Mouse (Mus musculus) c-Kit-positive CD71-negative TER-119-negative erythroid progenitor cells, embryonic 14.5 days (primary cell): ENCODE data around the gene Cul4a.

Experiments used
- DNase-seq: peaks from one replicate; pipeline ENCODE4 v3.0.0-alpha.2; 2013; ENCODE audit warnings: low read depth

Cul4a gene

GRCm38 (mm10) chr8:13180408-13180807 is 75.0 kb downstream of the Cul4a start:
- DNase-seq, result no peak

GRCm38 (mm10) chr8:13180911-13181690 is 75.7 kb downstream of the Cul4a start:
- DNase-seq, result no peak

- DNase-seq, result no peak
Observed at GRCm38 (mm10) chr8:13181691-13181976, 76.2 kb downstream of the Cul4a start.

DNA sequence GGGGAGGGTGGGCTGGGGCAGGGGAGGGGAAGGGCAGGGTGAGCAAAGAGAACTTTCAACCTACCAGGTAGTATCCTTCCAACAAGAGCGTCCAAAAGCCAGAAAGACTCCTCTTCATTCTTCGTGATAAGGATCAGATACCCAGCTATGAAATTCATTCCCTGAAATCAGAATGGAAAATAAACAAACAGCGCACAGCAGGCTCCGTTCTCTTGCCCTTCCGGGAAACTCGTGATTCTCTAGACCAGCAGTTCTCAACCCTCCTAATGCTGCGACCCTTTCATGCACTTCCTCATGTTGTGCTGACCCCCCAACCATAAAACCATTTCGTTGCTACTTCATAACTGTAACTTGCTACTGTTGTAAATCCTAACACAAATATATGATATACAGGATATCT is 81.4 kb downstream of the Cul4a start:
- DNase-seq, result no peak

- DNase-seq, result no peak
Observed at GRCm38 (mm10) chr8:13187229-13187628, 81.8 kb downstream of the Cul4a start.

DNA sequence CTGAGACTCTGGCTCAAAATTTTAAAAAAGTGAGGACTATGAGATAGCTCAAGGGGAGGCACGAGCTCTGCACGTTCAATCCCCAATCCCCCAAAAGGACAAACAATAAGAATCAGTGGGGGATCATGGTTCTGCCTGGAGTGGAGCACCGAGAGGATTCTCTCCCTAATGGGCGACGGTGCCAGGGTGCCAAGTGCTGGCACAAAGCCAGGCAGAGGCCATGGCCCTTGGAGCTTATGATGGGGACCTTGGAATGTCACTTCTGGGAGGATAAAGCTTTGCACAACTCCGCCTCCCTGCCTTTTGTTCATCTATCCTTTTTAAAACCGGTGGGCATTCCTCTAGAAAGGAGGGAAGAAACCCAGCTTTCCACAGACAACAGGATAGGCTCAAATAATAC is 82.2 kb downstream of the Cul4a start:
- DNase-seq, result no peak

DNA sequence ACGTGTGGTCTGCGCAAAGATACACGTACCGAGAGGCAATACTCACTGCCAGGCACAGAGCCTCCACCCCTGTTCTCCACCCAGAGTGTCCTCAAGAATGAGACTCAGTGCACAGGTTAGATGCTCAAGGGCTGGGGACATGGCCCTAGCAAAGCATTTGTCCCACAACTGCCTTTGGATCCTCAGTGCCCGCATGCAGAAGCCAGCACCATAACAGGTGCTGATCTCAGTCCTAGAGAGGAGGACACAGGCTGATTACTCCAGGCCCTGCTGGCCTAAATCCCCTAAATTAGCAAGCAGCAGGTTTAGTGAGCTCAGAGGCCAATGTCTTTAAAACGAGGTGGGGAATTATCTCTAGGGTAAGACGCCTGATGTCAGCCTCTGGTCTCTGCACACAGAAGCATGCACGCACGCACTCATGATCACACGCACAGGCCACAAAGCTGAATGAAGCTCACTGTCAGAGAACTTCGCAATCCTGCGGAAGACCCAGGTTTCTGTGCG is 82.7 kb downstream of the Cul4a start:
- DNase-seq, result no peak

DNA sequence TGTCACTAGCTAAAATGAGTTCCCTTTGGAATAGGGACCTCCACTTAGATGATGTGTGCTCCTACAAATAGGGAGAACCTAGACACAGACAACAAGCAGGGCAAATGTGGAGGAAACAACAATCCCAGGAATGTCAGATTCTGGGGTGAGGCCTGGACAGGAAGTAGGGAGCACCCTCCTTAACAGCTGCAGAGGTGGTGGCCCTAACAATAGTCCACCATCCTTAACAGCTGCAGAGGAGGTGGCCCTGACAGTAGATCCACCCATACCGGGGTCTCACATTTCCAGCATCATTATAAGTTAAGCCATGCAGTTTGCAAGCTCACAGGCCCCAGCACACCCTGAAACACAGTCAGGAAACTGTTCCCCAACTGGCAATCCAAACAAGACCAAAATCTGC is 83.4 kb downstream of the Cul4a start:
- no peak for DNase-seq

- no peak for DNase-seq
Observed at GRCm38 (mm10) chr8:13190235-13190634, 84.8 kb downstream of the Cul4a start.

DNA sequence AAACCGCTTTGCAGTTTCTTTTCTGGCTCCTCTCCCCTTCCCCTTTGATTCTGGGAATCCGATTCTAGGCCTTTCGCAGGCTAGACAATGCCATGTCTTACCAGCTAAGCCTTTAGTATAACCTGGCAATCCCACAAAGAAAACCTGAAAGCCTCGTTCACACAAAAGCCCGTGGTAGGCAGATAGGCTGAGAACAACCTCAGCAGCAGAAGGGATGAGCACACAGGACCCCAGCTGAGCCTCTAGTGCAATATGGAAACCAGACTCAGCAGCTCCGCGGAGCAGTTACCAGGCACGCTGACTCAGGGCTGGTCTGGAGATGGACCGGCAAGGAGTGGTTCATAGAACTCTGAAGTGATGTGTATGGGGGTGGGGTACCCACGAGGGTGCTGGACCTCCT is 89.4 kb downstream of the Cul4a start:
- DNase-seq, result no peak

DNA sequence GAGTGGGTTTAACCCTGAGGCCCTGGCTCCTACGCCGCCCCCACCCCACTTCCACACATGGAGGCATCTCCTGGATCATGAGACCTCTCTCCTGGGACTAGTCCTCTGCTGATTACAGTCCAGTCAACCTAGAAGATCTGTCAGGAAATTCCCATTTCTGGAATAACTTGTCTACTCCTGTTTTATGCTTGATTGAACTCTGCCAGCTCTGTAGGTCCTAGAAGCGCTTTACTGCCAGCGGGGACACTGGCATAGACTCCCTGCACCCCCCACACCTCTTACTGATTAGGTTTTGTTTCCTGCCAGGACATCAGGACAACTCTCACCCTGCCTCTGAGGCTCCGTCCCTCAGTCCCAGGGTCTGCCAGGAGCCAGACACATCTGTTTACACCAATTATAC is 92.1 kb downstream of the Cul4a start:
- DNase-seq, result no peak
